36 mouse cellular contexts compared by ENCODE assay signal in genomic region chr9:73125043-73125570, GRCm38 (mm10). TPM values are rescaled to one million over a fixed set of nuclear protein-coding genes. Genes with fewer than 3 reads are reported as not detected.
DNase-seq lines count a peak whose midpoint lies in the region; ATAC-seq and TF ChIP-seq lines count a peak whose summit lies in the region.
"Had no signal": no experiment of that assay in that cellular context is flagged by ENCODE, and none has a peak within 500 bp of the region (broad histone marks: within the 10 kb centered on the region; RNA-seq: fewer than 3 reads in every experiment).

No protein-coding gene starts in this region.

- H3K9me3 ChIP-seq in liver, postnatal 0 days (ENCODE audit: low read length) = no peaks in the 10 kb centered on the region
- H3K9me3 ChIP-seq: forebrain, embryonic 13.5 days; hindbrain, embryonic 13.5 days; midbrain, embryonic 13.5 days had no signal

- no peak overlapping the region for H3K9ac ChIP-seq in liver, postnatal 0 days (replicated peaks)
- H3K9ac ChIP-seq: forebrain, embryonic 13.5 days; hindbrain, embryonic 13.5 days; midbrain, embryonic 13.5 days had no signal

- H3K27me3 ChIP-seq in liver, postnatal 0 days (ENCODE audit: insufficient read depth, low read length) = no peaks in the 10 kb centered on the region
- H3K27me3 ChIP-seq: forebrain, embryonic 13.5 days; hindbrain, embryonic 13.5 days; midbrain, embryonic 13.5 days had no signal

- peaks cover 61% of the 10 kb centered on the region for H3K36me3 ChIP-seq in liver, postnatal 0 days (replicated peaks; ENCODE audit: insufficient read depth, low read length)

- H3K4me3 ChIP-seq in liver, postnatal 0 days (ENCODE audit: low read depth, low read length) = no peak overlapping the region
- H3K4me3 ChIP-seq: forebrain, embryonic 13.5 days; hindbrain, embryonic 13.5 days; midbrain, embryonic 13.5 days had no signal

- peaks cover 3% of the 10 kb centered on the region; the same call in 1 of the 2 replicates for H3K4me1 ChIP-seq in liver, postnatal 0 days (ENCODE audit: insufficient read depth)
- H3K4me1 ChIP-seq: forebrain, embryonic 13.5 days; hindbrain, embryonic 13.5 days; midbrain, embryonic 13.5 days had no signal

- DNase-seq in ES-CJ7 (ENCODE audit: low read depth, low spot score) (peak; percentile 58), ZHBTc4 (ENCODE audit: low read depth, low spot score) (peak; percentile 81)
- DNase-seq in liver, postnatal 0 days = peak; percentile 23
- no peak for DNase-seq in layer of hippocampus, postnatal 14 days (ENCODE audit: low spot score in 2 of 2)
- DNase-seq in kidney, postnatal 10 days = no peak
- DNase-seq: adrenal gland, postnatal 25 days; B cell, adult 2 months; cerebellum, adult 8-10 months; cerebellum, postnatal 36 days; gastrocnemius, postnatal 14 days; heart, adult 11 months; heart, postnatal 4 days; kidney, adult 9 months; kidney, postnatal 25 days; layer of hippocampus, postnatal 36 days; left cerebral cortex, postnatal 4 days; lung, postnatal 36 days; right cerebral cortex, adult 18-20 months; spleen, adult 18-20 months; thymus, postnatal 14 days had no signal

- H3K27ac ChIP-seq in liver, postnatal 0 days (ENCODE audit: low read depth) = peak overlapping the region; percentile 49
- H3K27ac ChIP-seq: forebrain, embryonic 13.5 days; hindbrain, embryonic 13.5 days; midbrain, embryonic 13.5 days had no signal

- H3K4me2 ChIP-seq in liver, postnatal 0 days (ENCODE audit: low read depth, low read length) = no peak overlapping the region
- H3K4me2 ChIP-seq: forebrain, embryonic 13.5 days; heart, embryonic 11.5 days; hindbrain, embryonic 13.5 days; midbrain, embryonic 13.5 days had no signal

- TF ChIP-seq EP300 in liver, postnatal 0 days (IDR thresholded peaks at IDR 0.05; ENCODE audit: low read depth) = no peak

- WGBS in liver, postnatal 0 days (ENCODE audit: insufficient replicate concordance) = 63% methylated on average over 8 of the region's 8 CpGs

- ATAC-seq in liver, postnatal 0 days = no peak
- ATAC-seq in neutrophil, adult 5-6 weeks (ENCODE audit: extremely low read depth, insufficient number of reproducible peaks, low FRiP score, poor library complexity, severe bottlenecking) = peak; percentile 52; the same call in 1 of the 2 replicates
- ATAC-seq in activated CD4-positive, CD25-positive, alpha-beta regulatory T cell, adult 4 months = no peak
- ATAC-seq: forebrain, embryonic 13.5 days; intestine, embryonic 16.5 days; midbrain, embryonic 13.5 days had no signal

- no peak for TF ChIP-seq CTCF in liver, postnatal 0 days (IDR thresholded peaks at IDR 0.05; ENCODE audit: low read depth)

RNA-seq across cellular contexts. Expression of gene Rsl24d1, which starts 11.9 kb away (rescaled TPM):
- 39.0 and 41.4 TPM in 2 replicates for polyA plus RNA-seq in liver, postnatal 0 days (2015; fragmentation: Nextera tagmentation; extraction: Ambion mirVana)
- total RNA-seq in neutrophil, adult 5-6 weeks (2017) = 38.6 and 52.1 TPM in 2 replicates
- 10 to 100 TPM; 60.6 to 64.0 TPM for total RNA-seq in layer of hippocampus, postnatal 14 days (2021)
- 10 to 100 TPM; 84.0 to 93.8 TPM for polyA plus RNA-seq in activated CD4-positive, CD25-positive, alpha-beta regulatory T cell, adult 4 months (2017; shearing (Covaris generic))

RNA-seq across cellular contexts. Expression of gene Gm20509, which starts 22.8 kb away (rescaled TPM):
- polyA plus RNA-seq in liver, postnatal 0 days (2015; fragmentation: Nextera tagmentation; extraction: Ambion mirVana) = not detected in 2 replicates
- total RNA-seq in neutrophil, adult 5-6 weeks (2017) = not detected in 2 replicates
- total RNA-seq in layer of hippocampus, postnatal 14 days (2021) = under 1 TPM; 0.79 to 0.90 TPM
- polyA plus RNA-seq in activated CD4-positive, CD25-positive, alpha-beta regulatory T cell, adult 4 months (2017; shearing (Covaris generic)) = not detected
- total RNA-seq: gastrocnemius, postnatal 14 days; heart, postnatal 4 days; layer of hippocampus, postnatal 36 days; left cerebral cortex, postnatal 4 days; megakaryocyte-erythroid progenitor cell, adult 5-6 weeks had no signal
- polyA plus RNA-seq: forebrain, embryonic 13.5 days; heart, embryonic 11.5 days; heart, embryonic 16.5 days; hindbrain, embryonic 13.5 days; intestine, embryonic 16.5 days; limb, embryonic 14.5 days; liver, embryonic 16.5 days; lung, embryonic 16.5 days; midbrain, embryonic 13.5 days; neural tube, embryonic 11.5 days; stomach, embryonic 16.5 days; urinary bladder, adult 2 months had no signal

RNA-seq across cellular contexts. Expression of gene Khdc3, which starts 23.5 kb away (rescaled TPM):
- 0.14 TPM in 1 of 2 replicates, not detected in the other for polyA plus RNA-seq in liver, postnatal 0 days (2015; fragmentation: Nextera tagmentation; extraction: Ambion mirVana)
- 8.7 and 10.7 TPM in 2 replicates for total RNA-seq in neutrophil, adult 5-6 weeks (2017)
- total RNA-seq in layer of hippocampus, postnatal 14 days (2021) = 1 to 10 TPM; 3.0 to 3.9 TPM
- polyA plus RNA-seq in activated CD4-positive, CD25-positive, alpha-beta regulatory T cell, adult 4 months (2017; shearing (Covaris generic)) = under 1 TPM; 0.40 to 0.46 TPM
- total RNA-seq: gastrocnemius, postnatal 14 days; heart, postnatal 4 days; megakaryocyte-erythroid progenitor cell, adult 5-6 weeks had no signal
- polyA plus RNA-seq: embryonic facial prominence, embryonic 11.5 days; forebrain, embryonic 13.5 days; heart, embryonic 11.5 days; hindbrain, embryonic 13.5 days; intestine, embryonic 16.5 days; neural tube, embryonic 11.5 days had no signal

Comparison
In these comparisons a context has a peak if more than half of its experiments do, and no peak if none do; other contexts are left out.
1. DNase-seq: peak in ES-CJ7 (single experiment), ZHBTc4 (single experiment) and liver, postnatal 0 days (single experiment); none in layer of hippocampus, postnatal 14 days (0 of 2) and kidney, postnatal 10 days (single experiment).